Mouse (Mus musculus) layer of hippocampus, adult 9-10 months (tissue): ENCODE results near the gene Mlxip.

Experiments
- DNase-seq: peaks from one replicate; pipeline ENCODE4 v3.0.0; 2022; ENCODE audit warnings: low spot score

Gene Mlxip

DNA sequence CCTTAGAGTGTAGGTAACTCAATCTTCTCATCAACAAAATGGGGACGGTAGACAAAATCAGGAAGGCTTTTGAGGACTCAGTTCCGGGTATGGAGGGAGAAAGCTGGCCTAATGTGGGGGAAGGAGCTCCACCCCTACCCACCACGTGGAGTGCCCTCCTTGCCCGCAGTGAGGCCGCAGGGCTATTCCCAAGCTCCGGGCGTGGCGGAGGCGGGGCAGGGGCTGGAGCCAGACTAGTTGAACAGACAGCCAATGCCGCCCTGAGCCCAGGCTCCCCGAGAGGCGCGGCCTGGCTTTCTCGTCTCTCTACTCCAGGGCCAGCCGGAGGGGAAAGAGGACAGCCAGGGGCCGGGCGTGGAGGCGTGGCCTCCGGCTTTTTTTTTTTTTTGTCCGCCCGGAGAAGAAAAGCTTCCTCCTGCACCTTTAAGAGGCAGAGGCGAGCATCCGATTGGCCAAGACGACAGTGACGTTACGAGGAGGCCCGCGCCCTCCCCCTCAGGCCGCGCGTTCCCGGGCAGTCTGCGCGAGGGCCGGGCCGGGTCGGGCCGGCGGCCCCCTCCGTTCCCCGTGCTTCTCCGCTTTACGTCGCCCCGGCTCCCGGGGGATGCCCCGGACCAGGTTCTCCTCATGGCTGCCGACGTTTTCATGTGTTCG, at the start of gene Mlxip:
Mlxip (plus strand) TSS at position 496 of the 654 bp plus-strand sequence.
- peak; percentile 69 for DNase-seq

DNA sequence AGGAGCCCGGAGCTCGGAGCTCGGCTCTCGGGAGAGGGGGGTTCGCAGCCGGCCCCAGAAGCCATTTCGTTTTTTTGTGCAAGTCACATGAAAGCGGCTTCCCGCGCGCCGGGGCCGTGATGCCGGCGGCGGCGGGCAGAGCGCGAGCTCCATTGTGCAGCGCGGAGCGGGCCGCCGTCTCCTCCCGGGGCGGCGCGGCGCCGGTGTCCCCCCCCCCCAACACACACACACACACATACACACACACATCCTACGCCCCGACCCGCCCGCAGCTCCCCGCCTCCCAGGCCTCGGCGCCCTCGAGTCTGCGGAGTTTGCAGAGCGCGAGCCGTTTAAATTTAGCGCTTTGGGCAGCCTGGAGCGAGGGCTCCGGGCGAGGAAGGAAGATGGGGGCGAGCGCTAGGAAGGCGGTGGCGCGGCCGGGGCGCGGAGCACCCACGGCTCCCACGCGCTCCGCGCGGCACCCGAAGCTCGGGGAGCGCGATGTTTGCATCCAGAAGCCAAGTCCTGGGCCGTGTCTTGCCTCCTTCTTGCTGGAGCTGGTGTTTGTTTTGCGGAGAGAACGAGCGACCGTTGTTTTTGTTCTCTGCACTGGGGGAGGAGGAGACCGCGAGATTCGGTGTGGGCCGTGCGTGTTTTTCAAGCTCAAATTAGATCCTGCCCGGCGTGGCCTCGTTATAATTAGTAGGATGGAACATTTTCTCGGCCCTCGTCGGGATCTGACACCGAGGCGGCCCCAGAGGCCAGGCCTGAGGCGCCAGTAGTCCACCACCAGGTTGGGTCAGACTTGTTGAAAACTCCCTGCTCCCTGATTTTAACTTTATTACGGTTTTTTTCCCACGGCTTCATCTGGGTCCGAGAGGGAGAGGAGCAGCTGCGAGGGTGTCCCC, 49.4 kb upstream of the Mlxip start:
- no peak for DNase-seq

DNA sequence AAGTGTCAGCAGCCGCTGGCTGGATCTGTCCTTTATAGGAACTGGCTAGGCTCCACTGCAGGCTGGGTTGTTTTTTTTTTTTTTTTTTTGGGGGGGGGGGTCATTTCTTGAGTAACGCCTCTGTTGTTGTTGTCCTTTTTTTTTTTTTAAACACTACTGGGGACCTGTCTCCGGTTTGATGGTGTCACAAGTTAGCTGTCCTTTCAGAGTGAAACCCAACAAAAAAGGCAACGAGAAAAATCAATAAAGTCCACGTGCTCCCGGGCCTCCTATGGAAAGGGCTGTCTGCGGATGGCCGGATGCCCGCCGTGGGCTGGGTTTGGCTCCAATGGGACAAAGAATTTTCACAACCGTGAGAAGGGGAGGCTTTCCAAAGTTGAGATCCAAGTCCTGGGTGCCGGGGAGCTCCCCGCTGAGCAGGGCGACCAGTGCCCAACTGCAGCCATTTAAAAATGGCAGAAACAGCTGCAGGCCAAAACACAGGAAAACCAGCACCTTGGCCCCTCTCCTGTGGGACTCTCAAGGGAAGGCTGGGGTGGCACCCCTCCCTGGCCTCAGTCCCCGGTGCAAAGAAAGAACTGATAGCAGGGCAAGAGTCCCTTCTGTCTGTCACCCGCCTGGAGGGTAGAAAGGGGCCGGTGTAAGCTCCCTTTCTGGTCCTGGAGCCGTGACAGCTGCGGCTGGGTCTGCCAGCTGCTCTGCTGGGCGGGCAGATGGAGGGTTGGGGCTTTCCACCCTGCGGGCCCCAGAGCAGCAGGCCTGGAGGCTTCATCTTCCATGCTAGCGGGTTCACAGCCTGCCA, 48.5 kb upstream of the Mlxip start:
- no peak for DNase-seq

DNA sequence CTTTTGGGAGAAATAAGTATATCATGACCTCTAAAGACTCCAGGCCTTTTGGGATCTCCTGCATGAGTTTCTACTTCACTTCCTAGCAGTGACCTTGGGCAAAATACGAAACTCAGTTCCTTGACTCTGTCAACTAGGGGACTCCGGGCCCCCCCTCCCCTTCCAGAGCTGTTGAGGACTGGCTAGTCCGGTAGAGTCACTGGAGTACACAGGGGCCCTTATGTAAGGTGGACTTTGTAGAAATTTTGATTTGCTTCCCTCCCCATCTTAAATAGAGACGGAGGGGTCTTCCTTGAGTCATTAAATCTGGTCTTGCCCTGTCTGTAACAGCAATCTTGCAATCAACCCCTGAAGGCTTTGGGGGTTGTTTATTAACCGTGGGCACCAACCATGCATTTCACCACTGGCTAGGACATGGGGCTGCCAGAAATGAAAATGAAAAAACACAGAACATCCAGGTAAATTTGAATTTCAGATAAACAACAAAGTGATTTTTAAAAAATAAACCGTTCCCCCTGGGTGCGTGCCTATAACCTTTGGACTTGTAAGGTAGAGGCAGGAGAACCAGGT, 47.8 kb upstream of the Mlxip start:
- DNase-seq, result no peak

DNA sequence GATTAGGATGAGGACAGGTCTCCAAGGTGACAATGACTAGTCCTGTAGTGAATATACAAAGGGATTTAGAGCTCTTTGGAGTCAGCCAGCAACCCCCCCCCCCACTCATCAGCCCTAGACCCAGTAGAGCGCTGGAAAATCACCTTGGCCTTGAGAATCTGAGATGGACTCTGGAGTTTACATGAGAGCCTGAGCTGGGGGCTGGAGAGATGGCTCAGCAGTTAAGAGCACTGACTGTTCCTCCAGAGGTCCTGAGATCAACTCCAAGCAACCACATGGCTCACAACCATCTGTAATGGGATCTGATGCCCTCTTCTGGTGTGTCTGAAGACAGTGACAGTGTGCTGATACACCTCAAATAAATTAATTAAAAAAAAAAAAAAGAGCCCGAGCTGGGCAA, 46.6 kb upstream of the Mlxip start:
- no peak for DNase-seq

DNA sequence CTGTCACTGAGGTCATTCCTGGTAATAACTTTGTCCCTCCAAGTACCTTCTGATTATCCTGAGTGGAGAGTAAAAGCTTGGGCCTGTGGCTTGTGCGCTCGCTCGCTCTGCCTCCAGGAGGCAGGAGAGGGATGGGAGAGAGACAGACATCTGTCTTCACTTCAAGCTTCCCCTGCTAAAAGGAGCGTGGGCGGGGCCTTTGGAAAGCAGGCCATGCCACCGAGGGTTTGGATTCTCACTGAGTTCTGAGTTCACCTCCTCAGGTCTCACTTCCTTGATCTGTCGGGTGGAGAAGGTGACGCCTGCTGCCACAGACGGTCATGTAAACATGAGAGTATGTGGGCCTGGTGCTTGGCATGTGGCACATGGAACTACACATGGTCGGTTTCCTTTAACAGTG, 44.2 kb upstream of the Mlxip start:
- DNase-seq, result no peak

DNA sequence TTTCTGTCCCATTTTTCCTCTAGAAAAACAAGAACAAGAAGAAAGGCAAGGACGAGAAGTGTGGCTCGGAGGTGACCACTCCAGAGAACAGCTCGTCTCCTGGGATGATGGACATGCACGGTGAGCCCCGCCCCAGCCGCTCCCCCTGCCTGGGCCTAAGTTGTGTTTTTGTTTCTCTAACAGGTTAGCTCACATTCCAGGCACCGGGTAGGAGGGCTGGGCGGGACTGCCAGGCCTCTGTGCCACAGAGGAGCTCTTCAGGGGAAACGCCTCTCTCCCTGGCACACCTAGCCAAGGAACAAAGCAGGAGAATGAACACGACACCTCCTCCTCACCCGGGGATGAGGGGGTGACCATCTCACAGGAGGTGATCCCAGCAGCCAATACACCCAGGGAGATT, 38.7 kb upstream of the Mlxip start:
- no peak for DNase-seq

DNA sequence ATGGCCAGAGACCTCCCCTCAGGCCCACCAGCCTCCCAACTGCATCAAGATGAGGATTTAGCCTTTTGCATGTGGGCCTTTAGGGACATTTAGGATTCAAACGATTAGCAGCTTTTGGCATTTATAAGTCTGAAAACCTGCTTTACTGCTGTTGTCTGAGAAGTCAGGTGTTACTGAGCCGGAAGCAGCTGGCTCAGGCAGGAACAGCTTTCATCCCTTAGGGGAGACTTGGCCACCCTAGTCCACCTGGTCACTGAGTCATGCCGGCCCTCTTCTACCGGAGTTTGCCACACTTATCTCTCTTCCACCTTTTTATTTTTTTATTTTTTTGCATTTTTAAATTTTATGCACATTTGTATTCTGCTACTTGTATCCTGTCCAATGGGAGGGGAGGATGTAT, 37.3 kb upstream of the Mlxip start:
- no peak for DNase-seq

DNA sequence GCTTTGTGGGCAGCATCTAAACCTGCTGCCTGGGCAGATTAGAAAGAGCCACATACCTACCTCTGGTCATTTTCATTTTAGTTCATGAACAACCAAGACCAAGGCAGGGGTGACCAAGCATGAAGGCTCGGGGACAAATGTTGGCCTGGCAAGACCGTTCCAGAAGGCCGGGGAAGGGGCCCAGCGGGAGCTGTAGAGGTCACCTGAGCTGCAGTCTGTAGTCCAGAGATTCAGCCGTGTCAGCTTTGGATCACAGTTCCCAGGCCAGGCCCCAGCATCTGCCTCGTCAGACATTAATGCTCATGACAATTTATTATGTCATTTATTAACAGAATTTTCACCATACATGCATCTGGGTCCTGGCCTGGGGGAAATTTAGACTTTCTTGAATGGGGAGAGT, 35.2 kb upstream of the Mlxip start:
- no peak for DNase-seq

DNA sequence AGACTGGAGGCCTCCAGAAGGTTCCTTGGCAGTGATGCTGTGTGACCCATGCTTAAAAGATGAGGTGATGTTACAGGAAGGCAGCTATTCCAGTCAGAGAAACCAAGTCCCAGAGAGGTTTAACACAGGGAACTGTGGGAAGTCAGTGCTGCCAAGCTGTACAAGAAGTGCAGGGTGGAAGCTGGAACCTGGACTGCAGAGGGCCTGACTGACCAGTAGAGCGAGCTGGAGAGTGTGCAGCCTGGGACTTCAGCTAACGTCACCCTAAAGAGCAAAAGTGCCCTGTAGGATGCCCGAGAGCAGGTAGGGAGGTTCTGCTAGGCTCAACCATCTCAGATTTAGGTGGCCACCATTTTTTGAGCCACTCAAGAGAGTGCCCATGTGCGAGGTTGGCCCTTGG, 31.7 kb upstream of the Mlxip start:
- DNase-seq, result no peak

DNA sequence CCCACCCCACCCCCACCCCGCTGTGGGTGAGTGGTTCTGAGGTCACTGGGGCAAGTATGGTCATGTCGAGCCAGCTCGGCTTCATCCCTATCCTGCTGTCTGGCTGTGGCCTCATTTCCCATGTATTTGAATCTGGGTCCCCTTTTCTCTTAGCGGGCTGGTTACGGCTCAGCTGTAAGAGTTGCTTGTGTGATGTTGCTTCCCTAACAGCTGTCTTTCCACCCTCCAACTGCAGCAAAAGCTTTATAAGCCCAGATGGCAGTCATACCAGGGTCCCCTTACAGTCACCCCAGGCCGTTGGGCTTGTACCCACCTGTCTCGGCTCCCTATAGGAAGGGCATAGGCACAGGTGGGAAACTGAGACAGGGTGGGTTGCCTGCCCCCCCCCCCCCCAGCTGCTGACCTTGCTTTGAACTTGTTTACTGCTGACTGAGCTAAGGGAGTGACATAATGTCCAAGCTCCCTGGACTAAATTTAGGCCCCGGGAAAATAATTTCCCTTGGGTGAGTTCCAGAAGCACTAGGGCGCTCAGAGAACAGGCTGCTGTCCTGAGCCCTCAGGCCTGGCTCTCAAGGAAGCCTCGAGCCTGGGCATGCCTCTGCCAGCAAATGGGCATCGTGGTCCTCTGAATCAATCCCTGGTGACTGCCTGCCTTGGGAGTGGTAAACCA, 30.2 kb upstream of the Mlxip start:
- DNase-seq, result no peak

DNA sequence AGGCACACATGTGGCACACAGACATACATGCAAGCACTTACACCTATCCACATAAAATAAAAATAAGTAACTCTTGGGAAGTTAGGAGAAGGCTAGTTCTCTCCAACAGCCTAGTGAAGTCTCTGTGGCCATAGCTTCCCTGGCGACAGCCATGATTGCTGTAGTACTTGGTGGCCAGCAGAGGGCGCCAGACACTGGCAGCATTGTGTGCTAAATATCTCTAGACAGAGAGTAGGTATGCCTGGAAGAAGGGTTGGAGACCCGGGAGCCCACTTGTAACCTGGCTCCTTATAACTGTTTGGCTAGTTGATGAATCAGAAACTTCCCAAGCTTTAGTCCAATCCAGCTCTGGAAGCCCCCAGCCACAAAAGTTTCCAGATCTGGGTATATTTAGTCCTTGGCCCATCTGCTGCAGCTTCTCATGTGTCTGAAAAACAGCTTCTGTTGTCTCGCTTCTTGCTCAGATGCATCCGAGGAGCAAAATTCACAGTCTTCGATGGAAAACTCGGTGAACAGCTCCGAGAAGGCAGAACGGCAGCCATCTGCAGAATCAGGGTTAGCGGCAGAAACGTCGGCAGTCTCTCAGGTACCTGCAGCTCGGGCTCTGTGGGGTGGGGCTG, 25.6 kb upstream of the Mlxip start:
- DNase-seq, result no peak

DNA sequence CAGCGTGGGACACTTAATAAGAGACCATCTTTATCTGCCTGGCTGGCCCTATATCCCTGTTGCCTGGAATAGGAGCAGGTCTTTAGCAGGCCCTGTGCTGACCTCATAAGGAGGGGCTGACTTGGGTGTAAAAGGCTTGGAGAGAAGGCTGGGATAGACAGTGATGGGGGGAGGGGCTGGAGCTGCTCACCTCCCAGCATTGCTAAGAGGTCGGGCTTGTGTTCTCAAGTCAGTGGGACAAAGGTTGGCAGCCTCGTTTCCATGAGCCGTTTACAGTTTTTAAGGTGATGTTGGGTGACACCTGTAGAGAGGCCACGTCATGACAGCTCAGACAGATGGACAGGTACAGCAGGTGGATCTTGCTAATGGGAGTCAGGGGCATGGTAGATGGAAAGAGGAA, 24.5 kb upstream of the Mlxip start:
- DNase-seq, result no peak

DNA sequence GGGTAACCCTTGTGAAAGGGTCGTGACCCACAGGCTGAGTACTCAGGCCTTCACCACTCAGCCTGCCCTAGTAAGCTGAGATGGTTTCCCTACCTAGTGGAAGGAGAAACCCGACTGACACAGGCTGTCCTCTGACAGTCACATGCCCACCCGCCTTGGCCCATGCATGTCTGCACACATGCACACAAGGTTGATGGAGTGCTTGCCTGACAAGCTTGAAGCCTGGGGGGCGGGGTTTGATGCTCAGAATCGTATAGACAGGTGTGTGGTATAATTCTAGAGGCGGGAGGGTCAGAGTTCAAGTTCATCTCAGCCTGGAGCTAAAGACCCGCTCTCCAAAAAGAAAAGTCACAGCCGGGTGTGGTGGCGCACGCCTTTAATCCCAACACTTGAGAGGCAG, 19.3 kb upstream of the Mlxip start:
- no peak for DNase-seq

DNA sequence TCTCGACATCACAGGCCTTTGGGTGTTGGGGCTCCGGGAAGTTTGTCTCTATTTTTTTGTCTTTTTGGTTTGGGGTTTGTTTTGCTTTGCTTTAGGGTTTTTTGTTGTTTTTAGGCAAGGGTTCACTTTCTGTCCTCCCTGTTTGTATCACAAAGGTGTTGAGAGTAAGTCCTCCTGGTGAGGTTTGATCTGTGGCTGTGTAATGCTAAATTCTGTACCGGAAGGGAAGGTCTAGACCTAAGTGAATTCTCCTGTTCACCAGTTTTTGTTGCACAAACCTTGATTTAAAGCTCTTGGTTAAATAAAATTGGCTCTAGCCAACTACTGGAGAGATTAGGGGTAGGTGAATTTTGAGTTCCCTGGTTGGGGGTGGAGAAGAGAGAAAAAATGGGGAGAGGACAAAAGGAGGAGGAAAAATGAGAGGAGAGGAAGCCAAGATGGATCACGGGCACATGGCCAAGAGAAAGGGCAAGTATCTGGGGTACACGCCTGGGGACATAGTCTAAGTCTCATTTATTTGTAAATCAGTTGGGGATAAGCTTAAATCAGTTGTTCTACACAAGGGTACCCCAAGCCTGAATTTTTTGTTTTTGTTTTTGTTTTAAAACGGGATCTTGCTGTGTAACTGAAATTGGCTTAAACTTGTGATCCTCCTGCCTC, 18.7 kb upstream of the Mlxip start:
- no peak for DNase-seq

DNA sequence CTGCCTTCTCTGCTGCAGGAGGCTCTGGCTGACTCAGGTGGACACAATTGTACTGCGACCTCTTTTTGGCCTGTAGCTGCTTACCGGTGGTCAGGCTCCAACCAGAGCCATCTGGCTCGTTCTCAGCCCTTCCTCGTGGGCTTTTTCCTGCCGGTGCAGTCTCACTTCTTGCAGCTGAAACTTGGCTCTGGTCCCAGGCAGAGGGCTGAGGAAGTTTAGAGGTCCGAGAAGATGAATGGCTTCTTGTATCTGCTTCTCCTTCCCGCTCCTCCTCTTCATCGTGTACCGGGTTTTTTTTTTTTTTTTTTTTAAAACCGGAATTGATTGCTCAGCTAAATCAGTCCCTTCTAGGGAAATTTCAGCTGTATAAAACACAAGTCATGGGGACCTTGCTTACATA, 18.0 kb upstream of the Mlxip start:
- DNase-seq, result no peak

DNA sequence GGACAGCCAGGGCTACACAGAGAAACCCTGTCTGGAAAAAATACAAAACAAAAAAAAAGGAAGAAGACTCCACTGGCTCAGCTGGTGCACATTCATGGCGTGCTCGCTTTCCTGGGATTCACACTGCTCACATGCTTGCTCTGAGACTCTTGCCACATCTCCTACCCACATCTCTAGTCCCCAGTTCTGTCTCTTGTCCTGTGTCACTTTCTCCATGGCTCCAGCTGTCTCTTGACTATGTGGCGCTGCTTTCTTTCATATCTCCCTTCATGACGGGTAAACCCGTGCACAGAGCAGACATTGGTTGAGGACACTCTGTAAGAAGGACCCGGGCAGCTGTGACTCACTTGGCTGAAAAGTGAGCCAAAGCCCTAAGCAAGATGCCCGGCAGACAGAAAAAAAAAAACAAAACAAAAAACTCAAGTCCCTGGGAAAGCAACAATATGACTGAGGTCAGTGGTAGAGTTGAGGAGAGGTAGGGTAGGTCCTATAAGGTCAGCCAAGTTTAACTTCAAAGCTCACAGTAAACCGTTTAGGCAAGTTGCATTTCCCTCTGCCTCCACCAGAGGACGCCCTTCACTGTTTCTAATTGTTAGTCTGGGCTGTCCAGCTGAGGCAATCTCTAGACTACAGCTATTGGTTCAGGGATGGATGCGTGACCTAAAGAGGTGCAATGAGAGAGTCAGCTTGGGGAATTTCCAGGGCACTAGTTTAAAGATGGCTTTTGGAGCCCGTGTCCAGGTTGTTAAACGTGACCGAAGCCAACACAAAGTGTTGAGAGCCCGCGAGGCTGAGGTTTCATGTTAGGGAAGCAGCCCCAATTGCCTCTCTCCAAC, 17.3 kb upstream of the Mlxip start:
- DNase-seq, result peak; percentile 80

DNA sequence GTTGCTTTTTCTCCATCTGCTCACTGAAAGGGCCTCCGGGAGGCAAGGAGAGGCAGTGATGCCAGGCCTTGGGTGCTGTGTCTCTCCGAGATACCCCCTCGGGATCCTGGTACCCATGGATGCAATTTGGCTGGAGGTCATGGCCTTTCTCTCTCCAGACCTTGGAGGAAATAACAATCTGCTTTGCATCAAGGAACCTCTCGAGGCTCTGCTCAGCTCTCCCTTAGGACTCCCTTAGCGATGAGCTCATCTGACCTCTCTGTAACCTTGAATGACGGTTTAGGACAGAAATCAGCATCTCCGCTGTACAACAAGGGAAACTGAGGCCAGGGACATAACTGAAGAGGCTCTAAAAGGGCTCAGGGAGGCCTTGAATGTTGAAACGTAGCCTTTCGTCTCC, 15.9 kb upstream of the Mlxip start:
- no peak for DNase-seq

DNA sequence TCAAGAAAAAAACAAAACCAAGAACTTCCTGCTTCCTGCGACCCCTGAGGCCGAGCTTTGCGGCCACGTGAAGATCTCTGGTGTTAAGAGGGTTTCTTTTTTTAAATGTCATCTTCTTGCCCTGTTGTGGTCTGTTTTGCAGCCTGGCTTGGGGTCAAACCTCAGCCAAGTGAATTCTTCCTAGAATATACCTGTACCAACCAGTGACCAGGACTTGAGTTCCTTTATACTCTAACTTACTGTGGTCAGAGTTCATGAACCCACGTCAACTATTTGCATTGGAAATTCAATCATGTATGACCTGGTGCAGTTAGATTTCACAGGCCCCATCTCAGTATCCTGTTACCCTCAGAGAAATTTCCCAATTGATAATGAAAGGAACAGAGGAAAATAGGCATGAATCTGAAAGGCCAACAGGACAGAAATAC, 15.1 kb upstream of the Mlxip start:
- DNase-seq, result no peak

DNA sequence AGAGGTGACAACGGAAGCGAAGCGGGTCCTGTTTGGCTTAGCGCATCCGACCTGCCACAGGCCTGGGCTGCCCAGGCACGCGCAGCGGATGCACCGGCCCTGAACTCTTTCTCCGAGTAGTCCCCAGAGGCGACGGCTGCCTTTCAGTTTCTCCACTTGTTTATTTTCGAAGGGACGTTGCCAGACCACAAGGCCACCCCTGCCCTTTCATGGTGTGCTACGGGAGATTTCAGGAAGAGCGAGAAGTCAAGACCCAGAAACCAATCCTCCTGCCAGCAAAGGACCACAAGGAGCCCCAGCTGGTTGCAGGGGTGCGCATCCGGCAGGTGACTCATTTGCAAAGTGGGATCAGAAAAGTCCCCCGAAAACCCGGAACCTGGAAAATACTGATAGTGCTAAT, 12.6 kb upstream of the Mlxip start:
- no peak for DNase-seq
